Comparison of ENCODE assay signal across 9 mouse cellular contexts in genomic region chr17:45516488-45516887, GRCm38 (mm10). TPM values are rescaled to one million over a fixed set of nuclear protein-coding genes. Genes with fewer than 3 reads are reported as not detected.
DNase-seq lines count a peak whose midpoint lies in the region; ATAC-seq lines count a peak whose summit lies in the region.
"Had no signal": no experiment of that assay in that cellular context is flagged by ENCODE, and none has a peak within 500 bp of the region (broad histone marks: within the 10 kb centered on the region; RNA-seq: fewer than 3 reads in every experiment).

No protein-coding gene starts in this region.

- H3K9ac ChIP-seq in forebrain, embryonic 11.5 days (ENCODE audit: low read length), result no peak overlapping the region
- H3K9ac ChIP-seq: limb, embryonic 12.5 days had no signal

- H3K9me3 ChIP-seq in forebrain, embryonic 11.5 days (ENCODE audit: control insufficient read depth, low read length), result no peaks in the 10 kb centered on the region
- H3K9me3 ChIP-seq: limb, embryonic 12.5 days had no signal

- H3K27me3 ChIP-seq in forebrain, embryonic 11.5 days (ENCODE audit: control insufficient read depth, insufficient read depth, low read length), result no peaks in the 10 kb centered on the region
- H3K27me3 ChIP-seq: limb, embryonic 12.5 days had no signal

- no peak overlapping the region for H3K4me3 ChIP-seq in forebrain, embryonic 11.5 days (ENCODE audit: low read depth, low read length)
- H3K4me3 ChIP-seq: limb, embryonic 12.5 days had no signal

- H3K36me3 ChIP-seq in forebrain, embryonic 11.5 days (ENCODE audit: control insufficient read depth, insufficient read depth, low read length), result no peaks in the 10 kb centered on the region; the same call in 1 of the 2 replicates

- 56% methylated on average over 8 of the region's 8 CpGs for WGBS in forebrain, embryonic 11.5 days

- peak; percentile 55; the same call in 1 of the 2 replicates for ATAC-seq in forebrain, embryonic 11.5 days (replicated peaks; ENCODE audit: low FRiP score)
- ATAC-seq in hematopoietic stem cell, adult 5-6 weeks (replicated peaks in 1 of 2; ENCODE audit: insufficient read depth in 1 of 2, low FRiP score in 2 of 2, low TSS enrichment in 1 of 2, low read depth in 1 of 2, poor library complexity in 2 of 2, severe bottlenecking in 2 of 2), result peak; percentile 56 to 61; a peak in 3 of 4 replicates

- DNase-seq in MEL-GATA-1-ER (ENCODE audit: extremely low read depth, low read depth), result peak; percentile 74
- DNase-seq in c-Kit-positive CD71-negative TER-119-negative erythroid progenitor cells, embryonic 14.5 days (ENCODE audit: low read depth), result peak; percentile 68
- peak; percentile 86 for DNase-seq in forebrain, embryonic 11.5 days (ENCODE audit: low spot score)
- DNase-seq in layer of hippocampus, postnatal 10 days (ENCODE audit: low spot score in 2 of 2), result peak; percentile 89 to 91
- peak; percentile 36 to 78 for DNase-seq in lung, postnatal 4 days
- DNase-seq in retina, postnatal 7 days (ENCODE audit: low read depth, low spot score), result peak; percentile 69
- peak; percentile 32 for DNase-seq in urinary bladder, postnatal 10 days (ENCODE audit: low spot score)

- H3K4me2 ChIP-seq in forebrain, embryonic 11.5 days (ENCODE audit: low read depth, low read length, severe bottlenecking), result no peak overlapping the region
- H3K4me2 ChIP-seq: limb, embryonic 12.5 days had no signal

- H3K27ac ChIP-seq in forebrain, embryonic 11.5 days (ENCODE audit: low read depth, low read length), result no peak overlapping the region
- H3K27ac ChIP-seq: limb, embryonic 12.5 days had no signal

- H3K4me1 ChIP-seq in forebrain, embryonic 11.5 days (replicated peaks; ENCODE audit: control insufficient read depth, insufficient read depth, low read length), result no peaks in the 10 kb centered on the region
- H3K4me1 ChIP-seq: limb, embryonic 12.5 days had no signal

RNA-seq across cellular contexts. Expression of gene Tcte1, which starts 6.7 kb away (rescaled TPM):
- polyA plus RNA-seq in forebrain, embryonic 11.5 days (2014; fragmentation: Nextera tagmentation; extraction: Ambion mirVana), result 0.95 and 2.0 TPM in 2 replicates
- not detected in 2 replicates for total RNA-seq in hematopoietic stem cell, adult 5-6 weeks (2017)
- under 1 TPM; 0.57 to 0.69 TPM for total RNA-seq in layer of hippocampus, postnatal 10 days (2021)

RNA-seq across cellular contexts. Expression of gene Aars2, which starts 9.8 kb away (rescaled TPM):
- 24.6 and 25.2 TPM in 2 replicates for polyA plus RNA-seq in forebrain, embryonic 11.5 days (2014; fragmentation: Nextera tagmentation; extraction: Ambion mirVana)
- 6.2 and 8.2 TPM in 2 replicates for total RNA-seq in hematopoietic stem cell, adult 5-6 weeks (2017)
- 10 to 100 TPM; 19.5 to 22.6 TPM for total RNA-seq in layer of hippocampus, postnatal 10 days (2021)

RNA-seq across cellular contexts. Expression of gene Tmem151b, which starts 33.0 kb away (rescaled TPM):
- 8.2 and 9.1 TPM in 2 replicates for polyA plus RNA-seq in forebrain, embryonic 11.5 days (2014; fragmentation: Nextera tagmentation; extraction: Ambion mirVana)
- total RNA-seq in hematopoietic stem cell, adult 5-6 weeks (2017), result 0.25 TPM in 2 replicates
- 10 to 100 TPM; 93.2 to 93.7 TPM for total RNA-seq in layer of hippocampus, postnatal 10 days (2021)

RNA-seq across cellular contexts. Expression of gene Nfkbie, which starts 39.0 kb away (rescaled TPM):
- polyA plus RNA-seq in forebrain, embryonic 11.5 days (2014; fragmentation: Nextera tagmentation; extraction: Ambion mirVana), result 5.9 and 6.0 TPM in 2 replicates
- total RNA-seq in hematopoietic stem cell, adult 5-6 weeks (2017), result 20.5 and 22.7 TPM in 2 replicates
- total RNA-seq in layer of hippocampus, postnatal 10 days (2021), result 1 to 10 TPM; 3.5 to 3.9 TPM

RNA-seq across cellular contexts. Expression of gene Spats1, which starts 41.3 kb away (rescaled TPM):
- polyA plus RNA-seq in forebrain, embryonic 11.5 days (2014; fragmentation: Nextera tagmentation; extraction: Ambion mirVana), result 1.0 and 1.2 TPM in 2 replicates
- total RNA-seq in hematopoietic stem cell, adult 5-6 weeks (2017), result 0.31 TPM in 1 of 2 replicates, not detected in the other
- total RNA-seq in layer of hippocampus, postnatal 10 days (2021), result 1 to 10 TPM; 2.9 to 3.5 TPM

Comparison
In these comparisons a context has a peak if more than half of its experiments do, and no peak if none do; other contexts are left out.
1. DNase-seq: peak in every context shown above with its lines; median percentile 90 in layer of hippocampus, postnatal 10 days; 86 in forebrain, embryonic 11.5 days; 74 in MEL-GATA-1-ER; 69 in retina, postnatal 7 days; 68 in c-Kit-positive CD71-negative TER-119-negative erythroid progenitor cells, embryonic 14.5 days; 57 in lung, postnatal 4 days; 32 in urinary bladder, postnatal 10 days.
2. RNA of gene Tmem151b, which starts 33.0 kb away (total RNA-seq): 93.2 to 93.7 TPM in layer of hippocampus, postnatal 10 days; 0.25 TPM in hematopoietic stem cell, adult 5-6 weeks; every median in the first group is over 10 times any median in the second.